Mouse (Mus musculus) hindbrain, embryonic 16.5 days (tissue): Measurements from ENCODE around the gene Sec14l4. TPM values are rescaled to one million over a fixed set of nuclear protein-coding genes. Genes with fewer than 3 reads are reported as not detected.
A peak's percentile ranks its signal among the peaks of the same experiment; 100 is the strongest.

Experiments used
- ATAC-seq: fragments of 200-750 bp; cut with Nextera tagmentation; 2 replicates; pipeline ENCODE4 v1.8.0; 2017; ENCODE audit warnings: moderate TSS enrichment, moderate library complexity
- H3K27ac ChIP-seq: fragments of 300-500 bp; sonication (generic); 2 replicates; pipeline ENCODE4 v1.5.1; 2014; ENCODE audit warnings: low read depth, mild to moderate bottlenecking, control low read depth, low read length, moderate library complexity
- H3K27me3 ChIP-seq: fragments of 300-500 bp; sonication (generic); replicated peaks from 2 replicates; pipeline ENCODE4 v1.6.1; 2014; ENCODE audit warnings: low read length; ENCODE audit not compliant: control insufficient read depth, insufficient read depth
- H3K36me3 ChIP-seq: fragments of 300-500 bp; sonication (generic); 2 replicates; pipeline ENCODE4 v1.6.1; 2014; ENCODE audit warnings: mild to moderate bottlenecking, low read length, moderate library complexity, mixed read lengths; ENCODE audit not compliant: control insufficient read depth, insufficient read depth
- H3K4me1 ChIP-seq: fragments of 300-500 bp; sonication (generic); 2 replicates; pipeline ENCODE4 v1.6.1; 2014; ENCODE audit warnings: low read depth, low read length; ENCODE audit not compliant: control insufficient read depth, insufficient read depth
- H3K4me2 ChIP-seq: fragments of 300-500 bp; sonication (generic); 2 replicates; pipeline ENCODE4 v1.6.1; 2014; ENCODE audit warnings: mild to moderate bottlenecking, low read length, control low read depth, moderate library complexity
- H3K4me3 ChIP-seq: fragments of 300-500 bp; sonication (generic); 2 replicates; pipeline ENCODE4 v1.5.1; 2014; ENCODE audit warnings: mild to moderate bottlenecking, low read length, control low read depth, moderate library complexity
- H3K9ac ChIP-seq: fragments of 300-500 bp; sonication (generic); 2 replicates; pipeline ENCODE4 v1.6.1; 2014; ENCODE audit warnings: low read depth, mild to moderate bottlenecking, control low read depth, low read length, moderate library complexity
- H3K9me3 ChIP-seq: fragments of 300-500 bp; sonication (generic); 2 replicates; pipeline ENCODE4 v1.6.1; 2014; ENCODE audit warnings: mild to moderate bottlenecking, low read length, moderate library complexity; ENCODE audit not compliant: control insufficient read depth
- WGBS: fragments of 180-500 bp; shearing (Covaris S2); extraction: QIAGEN DNeasy Blood & Tissue Kit; methylation state at CpG from one replicate; pipeline ENCODE4 v1.1.7; 2014; 5-methylcytosine and 5-hydroxymethylcytosine counted together
- polyA plus RNA-seq: library from polyadenylated mRNA; unstranded; fragments of >200 nt; fragmentation: Nextera tagmentation; extraction: Ambion mirVana; gene quantifications from 2 replicates; pipeline ENCODE4 v1.2.1, GENCODE M21; 2015

Gene Sec14l4
- polyA plus RNA-seq, 1 experiment from 2014 or later: not detected

- Histone ChIP-seq H3K4me2 (no peak overlapping the region), H3K4me1 (no peaks in the 10 kb centered on the region), H3K27me3 (no peaks in the 10 kb centered on the region), H3K9me3 (peaks cover 3% of the 10 kb centered on the region; the same call in 1 of the 2 replicates), H3K36me3 (peaks cover 7% of the 10 kb centered on the region), H3K4me3 (no peak overlapping the region), H3K9ac (no peak overlapping the region), H3K27ac (no peak overlapping the region)
- ATAC-seq: no peak
- 41% methylated on average over 1 of the region's 1 CpGs for WGBS
These were observed 55.0 kb downstream of the Sec14l4 start for GRCm38 (mm10) chr11:4086246-4086645.

GRCm38 (mm10) chr11:4087267-4087666 lies 56.0 kb downstream of the Sec14l4 start:
- no peak for ATAC-seq

DNA sequence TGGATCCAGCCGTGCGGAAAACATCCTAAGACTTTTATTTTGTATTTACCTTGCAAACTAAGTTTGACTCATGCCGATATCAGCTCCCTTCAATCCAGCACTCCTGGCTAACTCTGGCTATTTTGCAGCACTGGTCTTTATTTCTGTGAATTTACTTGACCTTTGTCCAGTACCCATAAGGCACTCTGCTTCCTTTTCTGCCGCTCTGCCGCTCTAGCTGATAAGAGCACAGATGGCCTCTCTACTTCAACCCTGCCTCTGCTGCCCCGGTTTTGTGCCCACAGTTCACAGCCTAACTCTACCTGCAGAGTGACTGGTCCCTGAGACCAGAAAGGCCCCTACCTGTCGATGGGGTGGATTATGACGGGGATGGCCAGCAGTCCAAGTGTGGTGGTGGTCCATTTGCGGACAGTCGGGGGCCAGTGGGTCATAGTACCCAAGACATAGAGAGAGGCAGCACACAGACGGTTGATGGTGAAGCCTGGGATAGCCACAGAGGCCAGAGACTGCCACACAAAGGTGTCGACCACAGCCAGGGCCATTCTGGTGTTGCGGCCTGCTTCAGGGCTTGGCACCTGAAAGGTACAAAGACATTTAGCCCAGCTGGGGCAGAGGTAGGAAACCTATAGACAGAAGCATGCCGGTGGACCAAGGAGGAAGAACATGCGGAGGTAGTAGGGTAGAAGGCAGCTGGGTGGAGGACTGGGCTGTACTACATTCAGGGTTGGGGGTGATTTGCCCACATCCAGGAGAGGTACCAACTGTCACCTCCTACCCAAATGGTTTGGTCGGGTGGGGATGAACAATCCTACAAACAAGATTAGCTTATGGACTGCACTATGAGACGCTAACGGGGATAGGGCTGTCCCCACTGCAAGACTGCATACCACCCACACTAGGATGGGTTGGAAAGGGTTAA lies 62.5 kb downstream of the Sec14l4 start:
- peaks cover 3% of the 10 kb centered on the region; the same call in 1 of the 2 replicates for H3K9me3 ChIP-seq
- peak overlapping the region; percentile 67; the same call in 1 of the 2 replicates for H3K9ac ChIP-seq
- H3K27ac ChIP-seq: no peak overlapping the region
- H3K4me1 ChIP-seq: peaks cover 21% of the 10 kb centered on the region
- peaks cover 11% of the 10 kb centered on the region for H3K36me3 ChIP-seq
- H3K4me2 ChIP-seq: peak overlapping the region; percentile 75
- peak overlapping the region; percentile 62 for H3K4me3 ChIP-seq
- WGBS: 89% methylated on average over 18 of the region's 18 CpGs
- no peaks in the 10 kb centered on the region for H3K27me3 ChIP-seq
- ATAC-seq: no peak

More at GRCm38 (mm10) chr11:4087267-4087666, 56.0 kb downstream of the Sec14l4 start:
- Histone ChIP-seq H3K36me3 (peaks cover 11% of the 10 kb centered on the region), H3K4me1 (no peaks in the 10 kb centered on the region), H3K27me3 (no peaks in the 10 kb centered on the region), H3K4me2 (no peak overlapping the region), H3K9ac (no peak overlapping the region), H3K9me3 (peaks cover 3% of the 10 kb centered on the region; the same call in 1 of the 2 replicates), H3K4me3 (no peak overlapping the region), H3K27ac (no peak overlapping the region)
- 58% methylated on average over 2 of the region's 2 CpGs for WGBS

DNA sequence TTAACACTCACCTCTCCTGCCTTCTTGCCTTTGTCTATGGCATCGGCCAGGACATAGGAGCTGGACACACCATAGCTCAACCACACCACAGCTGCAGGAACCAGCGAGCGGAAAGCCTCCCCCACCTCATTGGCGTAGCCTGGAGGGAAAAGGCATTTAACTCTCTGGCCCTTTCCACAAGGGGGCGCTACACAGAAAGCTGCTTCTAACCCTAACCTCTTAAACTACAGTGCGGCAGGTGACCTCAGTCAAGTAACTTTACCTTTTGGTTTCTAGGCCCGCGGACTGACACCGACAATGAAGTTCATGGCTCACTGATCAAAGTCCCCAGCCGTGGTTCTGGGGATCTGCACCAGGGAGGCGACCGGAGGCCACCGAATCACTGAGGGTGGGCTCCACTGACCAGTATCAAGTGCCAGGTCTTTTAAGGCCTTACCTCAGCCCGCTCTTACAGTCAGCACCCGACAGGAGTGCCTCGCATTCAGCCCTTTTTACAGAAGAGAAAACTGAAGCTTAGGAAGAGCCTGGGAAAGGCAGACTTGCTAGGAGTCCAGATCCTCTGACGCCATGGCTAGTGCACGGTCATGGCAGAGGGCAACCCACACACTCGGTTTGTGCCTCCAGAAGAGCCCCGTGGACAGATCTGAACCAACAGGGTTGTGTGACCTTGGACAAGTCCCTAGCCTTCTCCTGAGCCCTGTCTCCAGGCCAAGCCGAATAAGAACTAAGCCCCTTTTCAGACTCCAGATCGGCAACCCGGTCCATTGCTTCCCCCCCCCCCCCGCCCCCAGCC lies 63.3 kb downstream of the Sec14l4 start:
- WGBS: 5% methylated on average over 21 of the region's 24 CpGs
- Histone ChIP-seq H3K4me1 (peaks cover 21% of the 10 kb centered on the region), H3K9ac (peak overlapping the region; percentile 67), H3K4me2 (peak overlapping the region; percentile 75), H3K27ac (peak overlapping the region; percentile 83), H3K9me3 (peaks cover 3% of the 10 kb centered on the region; the same call in 1 of the 2 replicates), H3K4me3 (peak overlapping the region; percentile 62), H3K27me3 (no peaks in the 10 kb centered on the region), H3K36me3 (peaks cover 11% of the 10 kb centered on the region)
- ATAC-seq: no peak

DNA sequence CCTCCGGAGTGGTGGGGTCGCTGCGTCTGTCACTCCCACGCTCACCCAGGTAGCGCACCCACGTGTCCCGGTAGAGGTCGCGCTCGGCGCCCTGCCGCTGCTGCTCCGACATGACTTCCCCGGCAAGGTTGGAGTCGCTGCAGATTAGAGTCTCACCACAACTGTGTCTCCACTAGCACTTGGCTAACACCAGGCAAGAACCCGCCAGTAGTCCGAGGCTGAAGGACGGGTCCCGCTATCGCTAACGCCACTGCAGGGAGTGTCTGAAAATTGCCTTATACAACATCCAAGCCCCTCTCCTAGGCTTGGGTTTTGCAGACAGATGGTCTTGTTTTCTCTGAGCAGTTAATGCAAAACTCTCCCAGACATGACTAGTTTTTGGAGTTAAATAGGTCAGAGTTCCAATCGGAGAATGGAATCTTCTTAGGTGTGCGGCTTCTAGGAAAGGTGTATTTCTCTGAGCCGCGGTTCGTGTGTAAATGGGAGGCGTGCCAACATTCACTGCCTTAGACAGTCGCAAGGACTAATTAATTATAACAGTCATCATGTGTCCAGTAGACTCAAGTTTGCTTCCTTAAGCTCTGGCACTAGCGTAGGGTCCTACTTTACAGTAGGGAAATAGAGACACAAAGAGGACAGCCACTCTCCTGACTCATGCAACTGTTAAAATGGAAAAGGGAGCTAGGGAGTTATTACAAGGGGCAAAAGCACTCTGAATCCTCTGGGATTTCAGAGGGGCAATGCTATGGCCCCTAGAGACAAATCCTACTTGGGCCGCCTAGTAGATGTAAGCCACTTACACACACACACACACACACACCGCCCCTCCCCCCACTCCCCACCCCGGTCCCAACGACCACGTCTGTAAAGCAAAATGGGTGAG lies 64.2 kb downstream of the Sec14l4 start, which contains the start of gene Mtfp1:
Mtfp1 (minus strand) TSS at position 275 of the 883 bp plus-strand sequence.
- peaks cover 3% of the 10 kb centered on the region; the same call in 1 of the 2 replicates for H3K9me3 ChIP-seq
- no peaks in the 10 kb centered on the region for H3K27me3 ChIP-seq
- H3K9ac ChIP-seq: peak within 1 kb of the TSS; percentile 67
- peak within 1 kb of the TSS; percentile 75 for H3K4me2 ChIP-seq
- peaks cover 11% of the 10 kb centered on the region for H3K36me3 ChIP-seq
- ATAC-seq: 0 out of 2 replicates have a peak, but pooled peaks have one; percentile 29
- H3K27ac ChIP-seq: peak within 1 kb of the TSS; percentile 83
- peak within 1 kb of the TSS; percentile 62 for H3K4me3 ChIP-seq
- H3K4me1 ChIP-seq: peaks cover 21% of the 10 kb centered on the region
- WGBS: 8% methylated on average over 29 of the region's 34 CpGs

GRCm38 (mm10) chr11:4096054-4096984 lies 65.1 kb downstream of the Sec14l4 start:
- peak; percentile 95 for ATAC-seq
- H3K9ac ChIP-seq: peak overlapping the region; percentile 75
- WGBS: 3% methylated on average over 45 of the region's 45 CpGs

DNA sequence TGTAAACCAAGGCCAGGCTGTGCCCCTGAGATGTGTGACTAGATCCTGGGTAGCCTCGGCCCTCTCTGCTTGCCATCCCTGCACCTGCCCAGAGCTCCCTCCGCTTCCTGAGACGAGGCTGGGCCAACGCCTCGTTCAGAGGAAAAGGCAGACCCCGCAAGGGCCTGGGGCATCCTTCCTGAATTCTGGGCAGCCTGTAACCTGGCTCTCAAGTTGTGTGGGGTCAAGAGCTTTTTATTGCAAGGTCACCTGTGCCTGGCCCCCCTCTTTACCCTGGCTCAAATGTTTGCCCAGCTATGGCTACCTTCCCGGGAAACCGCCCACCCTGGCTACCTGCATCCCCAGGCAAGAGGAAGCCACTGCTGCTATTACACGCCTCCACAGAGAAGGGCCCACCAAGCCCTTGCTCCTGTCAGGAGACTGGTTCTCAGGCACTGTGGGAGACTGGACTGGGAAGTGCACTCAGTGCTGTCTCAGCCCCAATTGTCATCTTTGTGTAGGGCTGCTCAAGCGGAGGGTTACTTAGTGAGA lies 65.9 kb downstream of the Sec14l4 start:
- Histone ChIP-seq H3K4me2 (peak overlapping the region; percentile 83), H3K36me3 (no peaks in the 10 kb centered on the region), H3K27ac (peak overlapping the region; percentile 85), H3K27me3 (no peaks in the 10 kb centered on the region), H3K4me3 (peak overlapping the region; percentile 45), H3K9me3 (no peaks in the 10 kb centered on the region), H3K4me1 (peaks cover 21% of the 10 kb centered on the region), H3K9ac (peak overlapping the region; percentile 75)
- peak; percentile 44 for ATAC-seq
- WGBS: 27% methylated on average over 9 of the region's 10 CpGs

More at GRCm38 (mm10) chr11:4096054-4096984, 65.1 kb downstream of the Sec14l4 start:
- H3K4me1 ChIP-seq: peaks cover 21% of the 10 kb centered on the region
- peaks cover 4% of the 10 kb centered on the region for H3K36me3 ChIP-seq
- H3K4me3 ChIP-seq: peak overlapping the region; percentile 45
- H3K4me2 ChIP-seq: peak overlapping the region; percentile 83
- no peaks in the 10 kb centered on the region for H3K27me3 ChIP-seq
- peak overlapping the region; percentile 85 for H3K27ac ChIP-seq
- H3K9me3 ChIP-seq: no peaks in the 10 kb centered on the region
